18 mouse cellular contexts compared by ENCODE assay signal in the genomic region with DNA sequence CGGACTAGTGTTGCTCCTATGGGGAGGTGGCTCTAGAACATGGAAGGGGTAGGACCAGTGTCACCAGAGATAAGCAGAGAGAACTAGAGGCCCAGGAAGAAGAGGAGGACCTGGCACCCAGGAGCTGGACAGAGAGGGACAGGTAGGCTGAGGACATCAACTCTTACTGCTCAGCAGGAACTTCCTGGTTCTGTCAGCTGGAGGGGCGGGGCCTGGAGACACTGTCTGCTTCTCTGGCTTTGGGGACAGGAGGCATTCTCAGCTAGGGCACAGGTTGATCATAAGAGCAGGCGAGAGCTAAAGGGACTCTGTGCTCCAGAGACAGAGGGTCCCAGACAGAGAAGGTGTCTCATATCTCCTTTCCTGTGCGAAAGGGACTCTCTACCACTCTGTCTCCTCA.
"Had no signal": no experiment of that assay in that cellular context is flagged by ENCODE, and none has a peak within 500 bp of the region (broad histone marks: within the 10 kb centered on the region; RNA-seq: fewer than 3 reads in every experiment).

No protein-coding gene starts in this region.

- H3K27ac ChIP-seq: layer of hippocampus, adult 2 months; liver, embryonic 14.5 days; neural tube, embryonic 12.5 days; neural tube, embryonic 15.5 days had no signal

- H3K4me3 ChIP-seq: layer of hippocampus, adult 2 months; neural tube, embryonic 12.5 days; neural tube, embryonic 15.5 days had no signal

- H3K27me3 ChIP-seq: neural tube, embryonic 12.5 days; neural tube, embryonic 15.5 days had no signal

- H3K4me1 ChIP-seq: neural tube, embryonic 12.5 days; neural tube, embryonic 15.5 days had no signal

- DNase-seq: kidney, adult 11 months; kidney, adult 8-10 months; kidney, postnatal 25 days; layer of hippocampus, adult 9-11 months; liver, postnatal 0 days; lung, embryonic 14.5 days; midbrain, embryonic 14.5 days; right cerebral cortex, adult 18-20 months; right cerebral cortex, postnatal 14 days; right cerebral cortex, postnatal 4 days; thymus, postnatal 36 days had no signal

- H3K9me3 ChIP-seq: neural tube, embryonic 12.5 days; neural tube, embryonic 15.5 days had no signal

- H3K9ac ChIP-seq: liver, embryonic 14.5 days; liver, postnatal 0 days; lung, embryonic 14.5 days; neural tube, embryonic 12.5 days; neural tube, embryonic 15.5 days had no signal

- H3K36me3 ChIP-seq: neural tube, embryonic 12.5 days; neural tube, embryonic 15.5 days had no signal

- H3K4me2 ChIP-seq: liver, embryonic 11.5 days; lung, embryonic 14.5 days; midbrain, embryonic 11.5 days; neural tube, embryonic 12.5 days; neural tube, embryonic 15.5 days had no signal

- ATAC-seq: liver, postnatal 0 days; lung, postnatal 0 days had no signal
